Mouse (Mus musculus) olfactory bulb, adult 2 months (tissue): ENCODE data around the gene Tcf7l1. TPM values are rescaled to one million over a fixed set of nuclear protein-coding genes. Genes with fewer than 3 reads are reported as not detected.

Experiments used
- H3K27ac ChIP-seq: fragments of 200-500 bp; 2 replicates; pipeline ENCODE4 v1.5.1; 2012; ENCODE audit warnings: low read depth, low read length; ENCODE audit not compliant: insufficient read depth
- H3K4me1 ChIP-seq: fragments of 200-500 bp; 2 replicates; pipeline ENCODE4 v1.6.1; 2012; ENCODE audit warnings: low read length; ENCODE audit not compliant: control insufficient read depth, insufficient read depth
- H3K4me3 ChIP-seq: fragments of 200-500 bp; 2 replicates; pipeline ENCODE4 v1.5.1; 2012; ENCODE audit warnings: mild to moderate bottlenecking, low read depth, low read length, moderate library complexity; ENCODE audit not compliant: insufficient read depth
- CTCF ChIP-seq: fragments of 200-500 bp; IDR thresholded peaks from 2 replicates; pipeline ENCODE4 v1.5.1; 2012; ENCODE audit warnings: low read depth, mild to moderate bottlenecking, low read length, moderate library complexity; ENCODE audit not compliant: insufficient read depth
- POLR2A ChIP-seq: fragments of 200-500 bp; IDR thresholded peaks from 2 replicates; pipeline ENCODE4 v1.6.1; 2012; ENCODE audit warnings: mild to moderate bottlenecking, low read depth, low read length, moderate library complexity; ENCODE audit not compliant: insufficient read depth
- WGBS: fragments of 180-500 bp; shearing (Covaris S2); methylation state at CpG from one replicate; pipeline ENCODE4 v1.1.7; 2018; 5-methylcytosine and 5-hydroxymethylcytosine counted together
- polyA plus RNA-seq: library from polyadenylated mRNA; stranded (reverse); fragments of >200 nt; gene quantifications from 2 replicates; pipeline ENCODE4 v1.2.4, GENCODE M21; 2012; ENCODE audit warnings: low replicate concordance; ENCODE audit not compliant: missing spikeins, insufficient read depth, insufficient read length

The Tcf7l1 gene
- polyA plus RNA-seq, 1 experiment = not detected

GRCm38 (mm10) chr6:72667021-72667420 is 122.0 kb downstream of the Tcf7l1 start:
- 15% methylated on average over 4 of the region's 4 CpGs for WGBS
- TF ChIP-seq POLR2A = no peak
- no peak for TF ChIP-seq CTCF
- Histone ChIP-seq H3K4me1 (peaks cover 8% of the 10 kb centered on the region), H3K4me3 (no peak overlapping the region), H3K27ac (no peak overlapping the region)

- peaks cover 14% of the 10 kb centered on the region for H3K4me1 ChIP-seq
- WGBS = 88% methylated on average over 8 of the region's 8 CpGs
These were observed 124.8 kb downstream of the Tcf7l1 start for GRCm38 (mm10) chr6:72664290-72664689.

GRCm38 (mm10) chr6:72663000-72663399 is 126.1 kb downstream of the Tcf7l1 start:
- no peak for TF ChIP-seq POLR2A
- TF ChIP-seq CTCF = no peak
- Histone ChIP-seq H3K4me3 (no peak overlapping the region), H3K4me1 (peaks cover 14% of the 10 kb centered on the region), H3K27ac (no peak overlapping the region)
- WGBS = 4% methylated on average over 1 of the region's 1 CpGs

More at GRCm38 (mm10) chr6:72664290-72664689, 124.8 kb downstream of the Tcf7l1 start:
- no peak overlapping the region for H3K27ac ChIP-seq
- no peak overlapping the region for H3K4me3 ChIP-seq
- TF ChIP-seq POLR2A (no peak), CTCF (no peak)

- no peak overlapping the region for H3K27ac ChIP-seq
- no peak overlapping the region for H3K4me3 ChIP-seq
- 67% methylated on average over 6 of the region's 6 CpGs for WGBS
- H3K4me1 ChIP-seq = peaks cover 19% of the 10 kb centered on the region
- TF ChIP-seq CTCF = no peak
- no peak for TF ChIP-seq POLR2A
These were observed 128.7 kb downstream of the Tcf7l1 start for GRCm38 (mm10) chr6:72660391-72660720.

GRCm38 (mm10) chr6:72659717-72660390 is 129.2 kb downstream of the Tcf7l1 start:
- TF ChIP-seq CTCF = no peak
- no peak for TF ChIP-seq POLR2A
- 89% methylated on average over 8 of the region's 8 CpGs for WGBS
- H3K4me3 ChIP-seq = no peak overlapping the region

GRCm38 (mm10) chr6:72658006-72658405 is 131.0 kb downstream of the Tcf7l1 start:
- TF ChIP-seq POLR2A (no peak), CTCF (no peak)
- no peak overlapping the region for H3K4me3 ChIP-seq
- H3K27ac ChIP-seq = no peak overlapping the region
- 70% methylated on average over 3 of the region's 3 CpGs for WGBS
- peaks cover 20% of the 10 kb centered on the region for H3K4me1 ChIP-seq

More at GRCm38 (mm10) chr6:72659717-72660390, 129.2 kb downstream of the Tcf7l1 start:
- H3K4me1 ChIP-seq = peaks cover 23% of the 10 kb centered on the region
- no peak overlapping the region for H3K27ac ChIP-seq

- Histone ChIP-seq H3K4me1 (peaks cover 20% of the 10 kb centered on the region), H3K4me3 (no peak overlapping the region), H3K27ac (no peak overlapping the region)
- 93% methylated on average over 7 of the region's 7 CpGs for WGBS
- TF ChIP-seq POLR2A (no peak), CTCF (no peak)
These were observed 133.0 kb downstream of the Tcf7l1 start for GRCm38 (mm10) chr6:72656053-72656442.

GRCm38 (mm10) chr6:72655309-72656052 is 133.6 kb downstream of the Tcf7l1 start:
- Histone ChIP-seq H3K4me1 (peaks cover 22% of the 10 kb centered on the region), H3K27ac (no peak overlapping the region; the same call in 1 of the 2 replicates), H3K4me3 (peak overlapping the region; percentile 47)
- WGBS = 26% methylated on average over 20 of the region's 20 CpGs
- no peak for TF ChIP-seq POLR2A
- TF ChIP-seq CTCF = no peak

GRCm38 (mm10) chr6:72654355-72654754 is 134.7 kb downstream of the Tcf7l1 start:
- TF ChIP-seq CTCF (no peak), POLR2A (no peak)
- WGBS = 96% methylated on average over 6 of the region's 6 CpGs
- H3K4me1 ChIP-seq = peaks cover 18% of the 10 kb centered on the region
- H3K4me3 ChIP-seq = no peak overlapping the region
- H3K27ac ChIP-seq = no peak overlapping the region
